Mouse (Mus musculus): Measurements from ENCODE around the gene Rnf5.

The Rnf5 gene

GRCm38 (mm10) chr17:34585121-34585520, 18.4 kb downstream of the Rnf5 start:
- no peak for DNase-seq

DNA sequence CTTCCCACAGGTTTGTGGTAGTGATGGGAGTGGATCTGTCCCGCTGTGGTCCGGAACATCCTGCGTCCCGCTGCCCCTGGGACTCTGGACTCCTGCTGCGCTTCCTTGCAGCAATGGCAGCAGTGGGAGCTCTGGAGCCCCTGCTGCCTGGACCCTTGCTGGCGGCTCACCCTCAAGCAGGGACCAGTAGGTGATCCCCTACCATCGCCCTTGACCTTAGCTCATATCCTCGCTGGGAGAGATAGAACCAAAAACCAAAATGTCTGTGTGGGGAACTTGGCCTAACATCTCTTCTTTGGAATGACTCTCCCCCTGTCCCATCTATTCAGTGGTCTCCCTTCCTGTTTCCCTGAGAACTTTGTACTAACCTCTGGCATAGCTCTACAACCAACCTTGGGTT, 19.7 kb downstream of the Rnf5 start:
- no peak for DNase-seq

GRCm38 (mm10) chr17:34583397-34583796, 20.1 kb downstream of the Rnf5 start:
- no peak for DNase-seq

DNA sequence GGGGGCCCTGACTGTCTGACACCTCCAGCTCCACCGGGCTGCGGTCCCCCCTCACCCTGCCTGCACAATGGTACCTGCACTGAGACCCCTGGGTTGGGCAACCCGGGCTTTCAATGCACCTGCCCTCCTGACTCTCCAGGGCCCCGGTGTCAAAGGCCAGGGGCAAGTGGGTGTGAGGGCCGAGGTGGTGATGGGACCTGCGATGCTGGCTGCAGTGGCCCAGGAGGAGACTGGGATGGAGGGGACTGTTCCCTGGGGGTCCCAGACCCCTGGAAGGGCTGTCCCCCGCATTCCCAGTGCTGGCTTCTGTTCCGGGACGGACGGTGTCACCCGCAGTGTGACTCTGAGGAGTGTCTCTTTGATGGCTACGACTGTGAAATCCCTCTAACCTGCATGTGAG, 21.0 kb downstream of the Rnf5 start:
- DNase-seq = no peak

- DNase-seq = no peak
These were observed 25.4 kb downstream of the Rnf5 start for GRCm38 (mm10) chr17:34578070-34578469.

- DNase-seq = no peak
These were observed 26.9 kb downstream of the Rnf5 start for GRCm38 (mm10) chr17:34576577-34576976.

- peak; percentile 46 for DNase-seq
These were observed 31.1 kb downstream of the Rnf5 start for GRCm38 (mm10) chr17:34572361-34572760.

DNA sequence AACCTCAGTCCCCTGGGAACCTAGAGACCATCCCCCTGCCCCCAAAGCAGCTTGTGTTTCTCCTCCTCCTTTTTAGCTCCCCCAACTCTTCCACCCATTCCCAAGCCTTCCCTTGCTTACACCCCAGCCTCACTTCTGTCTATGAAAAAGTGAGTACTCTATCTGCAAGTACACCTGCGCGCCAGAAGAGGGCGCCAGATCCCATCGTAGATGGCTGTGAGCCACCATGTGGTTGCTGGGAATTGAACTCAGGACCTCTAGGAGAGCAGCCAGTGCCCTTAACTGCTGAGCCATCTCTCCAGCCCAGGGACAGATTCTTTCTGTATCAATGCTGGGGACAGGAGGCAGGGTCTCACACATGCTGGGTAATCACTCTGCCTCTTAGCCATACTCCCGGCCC, 31.6 kb downstream of the Rnf5 start:
- peak; percentile 69 for DNase-seq

DNA sequence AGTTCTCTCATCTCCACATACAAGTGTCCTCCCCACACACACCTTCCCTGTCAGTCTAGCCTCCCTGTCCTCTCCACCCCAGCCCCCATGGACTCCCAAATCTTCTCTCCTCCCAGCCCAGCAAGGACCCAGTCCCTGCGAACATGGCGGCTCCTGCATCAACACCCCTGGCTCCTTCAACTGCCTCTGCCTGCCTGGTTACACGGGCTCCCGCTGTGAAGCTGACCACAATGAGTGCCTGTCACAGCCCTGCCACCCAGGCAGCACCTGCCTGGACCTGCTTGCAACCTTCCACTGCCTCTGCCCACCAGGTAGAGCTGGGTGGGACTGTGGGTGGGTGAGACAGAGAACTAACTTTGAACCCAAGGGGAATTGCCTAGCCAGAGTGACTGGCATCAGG, 33.6 kb downstream of the Rnf5 start:
- no peak for DNase-seq

DNA sequence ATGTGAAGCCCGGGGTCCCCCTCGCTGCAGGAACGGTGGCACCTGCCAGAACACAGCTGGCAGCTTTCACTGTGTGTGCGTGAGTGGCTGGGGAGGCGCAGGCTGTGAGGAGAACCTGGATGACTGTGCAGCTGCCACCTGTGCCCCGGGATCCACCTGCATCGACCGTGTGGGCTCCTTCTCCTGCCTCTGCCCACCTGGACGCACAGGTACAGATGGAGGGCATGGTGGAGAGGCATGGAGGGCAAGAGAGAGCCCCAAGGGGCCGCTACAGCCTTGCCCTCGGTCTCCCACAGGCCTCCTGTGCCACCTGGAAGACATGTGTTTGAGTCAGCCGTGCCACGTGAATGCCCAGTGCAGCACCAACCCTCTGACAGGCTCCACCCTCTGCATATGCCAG, 35.1 kb downstream of the Rnf5 start:
- DNase-seq = no peak

- no peak for DNase-seq
These were observed 36.2 kb downstream of the Rnf5 start for GRCm38 (mm10) chr17:34567311-34567710.

- no peak for DNase-seq
These were observed 38.7 kb downstream of the Rnf5 start for GRCm38 (mm10) chr17:34564796-34565195.

DNA sequence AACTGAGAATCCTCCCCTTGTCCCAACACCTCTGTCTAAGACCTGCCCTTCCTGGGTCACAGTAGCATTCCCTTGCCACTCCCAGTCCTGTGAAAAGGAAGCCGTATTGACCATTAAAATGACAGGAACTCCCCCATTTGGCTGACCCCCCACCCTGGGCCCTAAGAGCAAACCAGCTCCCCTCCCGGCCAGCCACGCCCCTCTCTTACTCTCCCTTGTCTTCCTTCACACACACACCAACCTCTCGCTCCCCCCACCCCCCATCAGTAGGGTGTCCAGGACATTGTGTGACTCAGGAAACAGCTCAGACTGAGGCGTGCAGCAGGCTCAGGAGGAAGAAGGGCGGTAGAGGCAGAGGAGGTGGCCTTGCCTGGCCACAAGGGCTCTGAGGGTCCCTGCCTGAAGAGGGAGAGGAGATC, 39.5 kb downstream of the Rnf5 start, which contains the start of gene Notch4:
Gene Notch4, plus strand, starts transcription at position 266 of the 419 bp plus-strand sequence.
- DNase-seq = no peak

DNA sequence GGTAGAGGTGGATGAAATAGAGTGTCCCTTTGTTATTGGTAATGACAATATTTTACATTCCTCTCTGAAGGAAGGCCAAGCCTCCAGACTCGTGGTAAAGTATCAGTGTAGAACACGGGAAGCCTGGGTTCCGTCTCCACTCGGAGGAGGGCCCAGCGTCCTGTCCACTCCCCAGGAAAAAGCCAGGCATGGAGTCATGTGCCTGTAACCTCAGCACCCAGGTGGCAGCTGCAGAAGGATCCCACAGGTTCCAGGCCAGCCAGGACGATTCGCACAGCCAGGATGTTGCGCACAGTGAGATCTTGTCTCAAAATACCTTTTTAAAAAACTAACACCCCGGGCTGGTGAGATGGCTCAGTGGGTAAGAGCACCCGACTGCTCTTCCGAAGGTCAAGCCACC, 40.1 kb downstream of the Rnf5 start:
- no peak for DNase-seq

- DNase-seq = no peak
These were observed 40.9 kb downstream of the Rnf5 start for GRCm38 (mm10) chr17:34562595-34562994.

- DNase-seq = peak; percentile 37
These were observed 42.3 kb downstream of the Rnf5 start for GRCm38 (mm10) chr17:34561200-34561599.

- DNase-seq = no peak
These were observed 43.1 kb downstream of the Rnf5 start for GRCm38 (mm10) chr17:34560438-34560837.

DNA sequence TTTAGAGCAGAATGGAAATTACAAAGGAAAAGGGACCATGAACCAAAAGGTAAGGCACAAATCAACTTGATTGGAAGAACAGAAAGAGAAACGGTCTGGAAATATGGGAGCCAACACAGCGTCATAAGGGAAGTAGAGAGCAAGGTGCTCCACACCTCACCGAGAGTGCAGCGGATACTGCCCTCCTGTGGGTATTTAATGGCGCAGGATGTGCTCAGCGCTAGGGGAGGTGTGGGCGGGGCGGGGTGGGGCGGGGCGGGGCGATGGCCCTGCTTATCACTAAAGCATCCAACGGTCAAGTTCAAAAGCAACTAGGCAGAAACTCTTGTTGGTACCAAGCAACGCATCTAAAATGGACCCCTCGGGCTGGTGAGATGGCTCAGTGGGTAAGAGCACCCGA, 43.6 kb downstream of the Rnf5 start:
- DNase-seq = no peak

GRCm38 (mm10) chr17:34559116-34559515, 44.4 kb downstream of the Rnf5 start:
- no peak for DNase-seq

- DNase-seq = no peak
These were observed 46.1 kb downstream of the Rnf5 start for GRCm38 (mm10) chr17:34557411-34557810.

GRCm38 (mm10) chr17:34556406-34556805, 47.1 kb downstream of the Rnf5 start:
- DNase-seq = no peak

DNA sequence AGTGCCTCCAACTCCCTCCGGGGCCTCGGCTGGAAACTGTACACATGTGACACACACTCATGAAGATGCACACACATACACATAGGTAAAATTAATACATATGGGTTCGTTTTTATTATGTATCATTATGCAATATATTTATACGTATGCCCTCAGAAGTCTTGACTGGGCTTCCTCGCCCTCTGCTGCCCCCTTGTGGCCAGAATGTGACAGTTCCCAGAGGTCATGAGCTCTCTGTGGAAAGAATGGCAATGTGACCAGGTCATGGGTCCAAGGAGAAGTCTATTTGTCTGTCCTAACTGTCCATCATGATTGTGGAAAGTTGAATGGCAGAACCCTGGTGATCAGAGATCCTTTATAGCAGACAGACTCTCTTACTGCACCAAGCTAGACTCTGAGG, 48.0 kb downstream of the Rnf5 start:
- DNase-seq = peak; percentile 89

Measured in thymus, postnatal 4 days (tissue).